Mouse (Mus musculus) cerebral cortex, adult 2 months (tissue): ENCODE measurements around the gene Olfr140.

Experiments
- WGBS: fragments of 180-500 bp; shearing (Covaris S2); methylation state at CpG from one replicate; pipeline ENCODE4 v1.1.7; 2018; 5-methylcytosine and 5-hydroxymethylcytosine counted together

Gene Olfr140

GRCm38 (mm10) chr2:90063494-90063893 is at the start of gene Olfr140:
TSS of gene Olfr140 (minus strand) at chr2:90063594.

GRCm38 (mm10) chr2:90070065-90070464 is 6.7 kb upstream of the Olfr140 start:
- WGBS = 39% methylated on average over 2 of the region's 2 CpGs

GRCm38 (mm10) chr2:90035037-90035436 is 28.4 kb downstream of the Olfr140 start, which contains the start of gene Olfr1265:
TSS of gene Olfr1265 (plus strand) at chr2:90035337.

GRCm38 (mm10) chr2:90025477-90025876 is 37.9 kb downstream of the Olfr140 start, which contains the start of gene Olfr1264:
TSS of gene Olfr1264 (minus strand) at chr2:90025577.
- 69% methylated on average over 2 of the region's 2 CpGs for WGBS

GRCm38 (mm10) chr2:90011831-90012230 is 51.6 kb downstream of the Olfr140 start, which contains the start of gene Olfr1263:
TSS of gene Olfr1263 (plus strand) at chr2:90012131.
- WGBS = 71% methylated on average over 2 of the region's 2 CpGs

GRCm38 (mm10) chr2:89999845-90000244 is 63.5 kb downstream of the Olfr140 start, which contains the start of gene Olfr1262:
TSS of gene Olfr1262 (plus strand) at chr2:90000145.

